Mouse (Mus musculus): Measurements from ENCODE around the gene Fam186b.

GRCm38 (mm10) chr15:99253772-99254171 lies 41.9 kb downstream of the Fam186b start:
- no peak for TF ChIP-seq CTCF (IDR thresholded peaks at IDR 0.05; ENCODE audit: low read depth)
- TF ChIP-seq EP300 (IDR thresholded peaks at IDR 0.05; ENCODE audit: low read depth): no peak
